Mouse (Mus musculus) spleen, adult 12 weeks (tissue): ENCODE data around the gene Tbc1d30.

Experiments
- DNase-seq: peaks from one replicate; pipeline ENCODE4 v3.0.0; 2022; ENCODE audit warnings: low spot score

Gene Tbc1d30

DNA sequence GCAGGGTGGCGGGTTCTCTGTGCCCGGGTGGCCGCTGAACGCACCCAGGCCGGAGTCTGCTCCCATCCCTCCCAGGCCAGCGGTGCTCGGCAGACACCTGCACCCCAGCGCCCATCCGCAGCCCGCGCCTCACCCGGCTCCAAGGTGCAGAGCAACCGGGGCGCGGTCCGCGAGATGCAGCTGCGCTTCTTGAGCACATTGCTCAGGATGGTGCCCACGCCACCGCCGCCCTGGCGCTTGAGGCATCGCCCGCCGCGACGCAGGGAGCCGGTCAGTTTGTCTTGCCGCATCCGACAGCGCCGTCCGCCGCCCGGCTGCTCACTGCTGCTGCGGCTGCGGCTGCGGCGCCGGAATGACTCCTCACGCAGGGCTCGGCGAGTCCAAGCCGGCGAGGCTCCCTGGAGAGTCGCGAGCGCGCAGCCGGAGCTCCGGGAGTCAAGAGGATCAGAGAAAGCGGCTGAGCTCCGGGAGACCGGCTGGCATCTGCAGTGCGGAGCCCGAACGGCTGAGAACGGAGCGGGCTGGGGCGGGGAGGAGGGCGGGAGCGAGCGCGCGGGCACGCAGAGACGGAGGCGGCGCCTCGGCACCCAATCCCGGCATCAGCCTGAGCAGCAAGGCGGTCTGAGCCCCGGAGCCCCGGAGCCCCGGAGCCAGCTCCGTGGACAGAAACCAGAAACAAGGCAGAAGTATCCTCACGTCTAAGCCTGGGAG, 40.4 kb downstream of the Tbc1d30 start:
- DNase-seq, result no peak

DNA sequence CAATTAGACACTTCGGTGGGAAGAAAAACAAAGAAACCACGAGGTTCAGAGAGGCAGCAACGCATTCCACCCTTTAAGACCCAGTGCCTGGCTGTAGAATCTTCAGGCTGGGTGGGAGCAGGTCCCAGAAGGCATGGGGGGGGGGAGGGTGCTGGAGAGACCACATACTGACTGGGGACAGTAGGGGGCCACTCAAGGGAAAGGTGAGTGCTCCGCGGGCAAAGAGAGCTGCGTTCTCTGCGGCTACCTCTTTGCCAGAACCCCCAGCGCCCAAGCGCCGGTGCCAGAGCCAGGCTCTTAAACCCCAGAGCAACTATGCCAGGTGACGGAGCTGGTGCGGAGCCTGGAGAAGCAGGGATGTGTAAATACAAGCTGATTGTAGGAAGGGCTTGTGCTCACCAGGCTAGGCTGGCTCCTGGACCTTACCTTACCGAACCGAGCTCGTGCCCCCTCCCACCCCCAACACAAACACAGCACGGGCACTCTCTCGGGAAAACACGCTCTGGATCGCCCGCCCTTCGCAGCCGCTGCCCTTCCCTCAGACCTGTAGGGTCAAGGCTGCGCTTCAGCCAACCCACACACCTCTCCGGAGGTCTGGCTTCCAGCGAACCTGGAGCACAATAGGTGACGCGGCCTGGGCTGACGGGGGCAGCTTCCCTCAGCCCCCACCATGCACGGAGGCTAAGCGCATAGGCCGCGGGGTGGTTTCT, 41.1 kb downstream of the Tbc1d30 start:
- no peak for DNase-seq

DNA sequence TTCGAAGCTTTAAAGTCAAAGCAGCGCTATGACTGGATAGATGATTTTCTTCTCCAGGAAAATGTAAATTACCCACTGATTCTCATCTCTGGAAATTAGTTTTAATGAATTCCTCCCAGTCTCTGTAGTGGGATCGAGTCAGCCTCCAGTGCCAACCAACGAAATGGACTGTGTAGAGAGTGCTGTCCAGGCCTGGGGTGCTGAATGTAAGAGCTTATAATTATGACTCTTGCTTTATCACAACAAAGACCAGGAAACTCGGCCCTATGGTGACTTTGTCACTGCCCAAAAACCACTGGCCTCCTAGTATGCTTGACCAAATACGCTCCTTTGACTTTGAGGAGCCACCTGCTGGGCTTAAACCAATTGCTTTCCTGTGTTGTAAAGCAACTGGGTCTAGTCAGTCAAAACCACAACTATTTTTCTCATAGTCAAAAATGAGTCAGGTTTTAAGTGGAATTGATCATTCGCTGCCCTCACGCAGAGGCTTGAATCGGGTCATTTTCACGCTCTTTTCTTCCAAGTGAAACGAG, 41.9 kb downstream of the Tbc1d30 start:
- no peak for DNase-seq

DNA sequence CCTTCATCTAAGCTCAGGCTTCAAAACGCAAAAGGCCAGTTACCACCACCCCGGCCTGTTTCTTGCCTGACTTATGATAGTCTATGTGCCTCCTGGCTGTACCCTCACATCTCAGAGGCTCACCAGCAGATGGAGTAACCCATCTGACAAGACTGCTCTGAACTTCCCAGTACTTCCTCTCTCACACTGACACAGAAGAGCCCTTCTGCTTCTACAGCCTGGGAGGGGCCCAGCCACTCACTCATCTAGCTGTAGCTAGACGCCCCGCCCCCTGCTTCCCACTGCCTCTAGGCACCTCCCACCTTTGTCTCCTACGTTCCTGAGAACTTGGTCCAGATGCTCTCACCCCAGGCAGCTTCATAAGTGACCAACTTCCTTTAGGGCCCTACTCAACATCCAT, 45.6 kb downstream of the Tbc1d30 start:
- DNase-seq, result no peak

DNA sequence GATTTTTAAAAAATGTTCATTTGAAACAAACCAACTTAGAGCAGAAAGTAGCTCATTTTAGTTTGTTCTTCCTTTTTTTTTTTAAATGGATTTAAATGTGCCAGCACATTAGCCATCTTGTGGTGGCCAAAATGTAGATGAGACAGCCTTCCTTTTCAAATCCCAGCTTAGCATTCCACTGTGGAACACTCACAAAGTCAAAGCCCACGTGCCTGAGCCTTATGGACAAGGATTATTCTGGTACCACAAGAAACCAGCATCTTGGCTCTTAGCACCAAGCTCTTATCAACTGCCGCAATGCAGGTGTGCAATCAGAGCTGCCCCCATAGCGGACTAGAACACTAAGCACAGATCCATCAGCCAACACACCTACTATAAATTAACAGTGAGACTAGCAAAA, 47.5 kb downstream of the Tbc1d30 start:
- no peak for DNase-seq

DNA sequence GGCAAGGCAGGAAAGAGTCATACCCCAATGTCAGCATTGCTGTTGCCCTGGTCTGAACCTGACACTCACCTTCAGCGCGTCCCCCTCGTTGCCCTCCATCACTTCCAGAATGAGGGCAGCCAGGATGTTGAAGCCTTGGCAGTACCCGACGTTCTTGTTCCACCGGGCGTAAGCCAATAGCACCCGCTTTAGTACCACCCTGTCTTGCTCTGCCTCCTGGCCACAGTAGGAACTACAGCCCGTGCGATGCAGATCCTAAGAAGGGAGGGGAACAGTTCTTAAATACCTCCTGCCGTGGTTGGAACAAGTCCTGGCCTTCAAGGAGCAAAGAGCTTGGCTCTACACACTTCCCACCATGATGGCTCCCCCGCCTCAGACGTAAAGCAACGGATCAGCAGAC, 49.2 kb downstream of the Tbc1d30 start:
- DNase-seq, result no peak

DNA sequence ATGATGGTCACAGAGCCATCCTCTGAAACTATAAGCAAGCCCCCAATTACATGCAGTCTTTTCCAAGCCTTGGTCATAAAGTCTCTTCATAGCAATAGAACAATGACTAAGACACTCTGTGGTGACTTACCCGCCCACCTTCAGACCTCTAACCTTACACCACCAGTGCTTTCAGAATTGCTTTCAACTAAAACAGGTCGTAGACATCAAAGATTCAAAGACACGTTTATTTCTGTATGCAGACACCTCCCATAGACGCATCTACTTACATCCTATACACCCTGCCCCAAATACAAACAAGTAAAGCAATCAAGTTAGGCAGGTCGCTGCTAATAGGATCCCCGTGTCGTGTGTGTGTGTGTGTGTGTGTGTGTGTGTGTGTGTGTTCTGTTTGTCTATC, 50.4 kb downstream of the Tbc1d30 start:
- no peak for DNase-seq

DNA sequence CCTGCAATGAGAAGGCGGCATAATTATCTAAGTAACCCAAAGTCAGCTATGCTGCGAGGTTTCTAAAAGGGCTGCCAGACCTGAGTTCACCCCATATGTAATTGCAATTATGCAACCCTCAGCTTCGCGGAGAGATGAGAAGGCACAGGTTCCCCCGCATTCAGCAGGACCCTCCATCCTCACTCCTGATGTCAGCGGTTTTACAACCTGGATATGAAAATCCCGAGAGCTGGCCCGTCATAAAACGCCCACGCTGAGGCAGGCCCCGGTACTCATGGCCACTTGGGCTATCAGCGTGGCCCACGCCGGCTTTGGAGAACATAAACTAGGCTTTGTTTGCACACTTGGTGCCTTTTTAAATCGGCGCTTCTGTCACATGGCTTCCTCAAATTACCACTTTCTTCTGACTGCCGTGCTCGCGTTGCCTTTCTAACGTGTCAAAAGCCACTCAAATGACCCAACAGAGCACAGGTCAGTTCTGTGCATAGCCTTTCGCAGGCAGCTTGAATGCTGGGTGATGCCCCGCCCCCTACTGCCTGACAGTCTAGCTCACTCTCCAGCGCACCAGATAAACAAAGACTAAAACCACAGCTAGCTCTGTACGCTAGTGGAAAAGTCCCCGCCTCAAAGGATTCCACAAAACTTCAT, 53.9 kb downstream of the Tbc1d30 start:
- DNase-seq, result no peak

DNA sequence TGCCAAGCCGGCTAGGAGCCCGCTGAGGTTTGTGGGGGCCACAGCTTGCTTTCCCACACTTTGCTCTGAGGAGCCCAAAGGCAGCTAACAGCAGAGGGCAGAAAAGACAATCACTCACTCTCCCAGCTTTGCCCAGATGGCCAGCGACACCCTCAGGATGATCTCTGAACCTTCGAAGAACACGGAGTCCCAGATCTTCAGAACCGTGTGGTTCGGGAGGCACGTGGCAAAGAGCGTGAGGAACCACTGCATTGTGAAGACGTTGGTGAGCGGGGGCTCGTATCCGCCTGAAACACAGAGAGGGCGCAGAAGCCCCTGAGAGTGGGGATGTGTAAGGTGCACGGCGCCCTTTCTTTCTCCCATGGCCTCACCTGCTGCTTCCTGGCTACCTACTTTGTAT, 56.6 kb downstream of the Tbc1d30 start:
- DNase-seq, result no peak

DNA sequence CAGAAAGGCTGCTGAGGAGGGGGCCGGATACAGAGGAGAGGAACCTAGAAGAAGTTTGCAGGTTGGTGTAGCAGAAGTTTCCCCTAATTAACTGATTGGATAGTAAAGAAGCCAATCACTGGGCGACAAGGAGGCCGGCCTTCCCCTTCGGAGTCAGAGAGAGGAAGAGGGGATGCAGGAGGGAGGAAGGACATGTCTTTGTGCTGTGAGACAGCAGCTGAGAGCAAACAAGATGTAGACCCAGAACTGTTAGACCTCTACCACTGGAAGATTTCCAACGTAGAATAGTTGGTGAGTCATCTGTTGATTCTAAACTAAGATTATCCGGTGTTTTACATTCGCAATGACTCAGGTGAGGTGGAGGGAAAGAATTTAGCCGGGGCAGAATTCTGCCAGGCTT, 57.2 kb downstream of the Tbc1d30 start:
- DNase-seq, result no peak

DNA sequence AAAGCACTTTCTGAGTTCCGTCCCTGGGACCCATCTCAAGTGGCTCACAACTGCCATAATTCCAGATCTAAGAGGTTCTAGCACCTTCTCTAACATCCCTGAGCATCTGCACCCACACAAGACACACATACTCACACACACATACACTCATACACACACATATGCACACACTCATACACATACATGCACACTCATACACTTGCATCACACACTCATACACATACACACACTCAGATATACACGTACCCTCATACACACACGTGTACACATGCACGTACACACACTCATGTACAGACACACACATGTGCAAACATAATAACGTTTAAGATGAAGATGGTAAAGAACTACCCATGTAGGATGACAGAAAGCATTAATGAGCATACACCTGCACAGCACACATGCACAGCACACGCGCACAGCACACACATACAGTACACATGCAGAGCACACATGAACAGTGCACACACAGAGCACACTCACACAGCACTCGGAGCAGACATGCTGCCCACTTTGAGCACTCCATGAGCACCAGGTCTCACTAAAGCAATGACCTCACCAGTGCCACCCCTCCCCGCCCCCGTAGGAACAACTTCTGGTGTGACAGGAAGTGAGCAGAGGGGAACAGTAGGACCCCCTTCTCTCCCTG, 59.7 kb downstream of the Tbc1d30 start:
- DNase-seq, result no peak

DNA sequence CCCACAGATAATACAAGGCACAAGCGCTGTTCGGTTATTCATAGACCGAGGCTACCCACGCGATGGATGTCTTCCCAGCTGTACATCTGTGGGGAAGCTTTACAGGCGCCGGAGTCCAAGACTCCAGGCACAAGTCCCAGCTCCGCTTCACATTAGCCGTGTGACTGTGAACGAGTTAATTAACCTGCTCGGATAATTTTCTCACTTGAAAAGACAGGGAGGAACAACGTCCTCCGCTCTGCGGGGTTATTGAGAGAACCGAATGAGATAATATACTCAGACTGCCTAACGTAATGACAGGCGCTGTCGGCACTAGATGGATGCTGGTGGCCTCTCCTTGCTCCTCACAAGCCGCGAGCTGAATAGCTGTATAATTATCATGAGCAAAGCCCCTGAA, 60.4 kb downstream of the Tbc1d30 start:
- DNase-seq, result no peak

DNA sequence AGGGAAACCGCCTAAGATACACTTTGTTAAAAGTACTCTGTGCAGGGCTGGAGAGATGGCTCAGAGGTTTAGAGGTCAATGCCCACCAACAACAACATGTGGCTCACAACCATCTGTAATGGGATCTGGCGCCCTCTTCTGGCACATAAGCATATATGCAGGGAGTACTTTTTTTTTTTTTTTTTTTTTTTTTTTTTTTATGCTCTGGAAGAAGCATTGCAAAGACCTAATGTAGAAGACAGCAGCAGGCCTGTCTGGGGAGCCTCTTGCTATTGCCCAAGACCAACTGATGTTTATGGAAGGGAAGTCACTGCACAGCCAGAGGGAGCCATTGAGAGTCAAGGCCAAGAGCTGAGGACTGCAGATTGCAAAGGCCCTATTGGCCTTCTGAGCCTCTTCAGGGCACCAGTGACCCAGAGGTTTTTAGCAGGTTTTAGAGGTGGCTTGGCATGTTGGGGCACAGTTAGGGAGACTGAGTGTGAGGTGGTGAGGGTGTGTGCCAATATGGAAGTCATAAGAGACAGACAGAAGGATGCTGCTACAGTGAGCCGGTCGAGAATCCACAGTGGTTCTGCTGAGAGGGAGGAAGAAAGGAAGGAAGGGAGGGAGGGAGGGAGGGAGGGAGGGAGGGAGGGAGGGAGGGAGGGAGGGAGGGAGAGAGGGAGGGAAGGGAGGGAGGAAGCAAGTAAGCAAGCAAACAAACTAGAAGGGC, 61.0 kb downstream of the Tbc1d30 start:
- no peak for DNase-seq

DNA sequence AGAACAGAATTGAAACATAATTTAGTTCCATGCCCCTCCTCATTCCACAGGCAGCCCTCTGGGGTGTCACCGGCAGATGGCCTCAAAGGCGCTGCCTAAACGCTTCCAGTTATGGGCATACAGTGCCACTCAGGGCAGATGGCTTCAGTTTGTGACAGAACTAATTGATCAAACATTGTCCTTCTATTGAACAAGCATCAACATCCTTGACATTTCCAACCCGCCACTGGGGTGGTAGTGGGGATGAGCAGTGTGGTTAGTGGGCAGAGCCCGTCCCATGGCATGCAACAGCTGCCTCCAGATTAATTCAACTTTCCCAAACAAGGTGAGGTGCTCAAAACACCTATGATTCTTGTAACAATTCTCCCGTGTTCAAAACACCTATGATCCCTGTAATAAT, 68.2 kb downstream of the Tbc1d30 start:
- DNase-seq, result no peak

DNA sequence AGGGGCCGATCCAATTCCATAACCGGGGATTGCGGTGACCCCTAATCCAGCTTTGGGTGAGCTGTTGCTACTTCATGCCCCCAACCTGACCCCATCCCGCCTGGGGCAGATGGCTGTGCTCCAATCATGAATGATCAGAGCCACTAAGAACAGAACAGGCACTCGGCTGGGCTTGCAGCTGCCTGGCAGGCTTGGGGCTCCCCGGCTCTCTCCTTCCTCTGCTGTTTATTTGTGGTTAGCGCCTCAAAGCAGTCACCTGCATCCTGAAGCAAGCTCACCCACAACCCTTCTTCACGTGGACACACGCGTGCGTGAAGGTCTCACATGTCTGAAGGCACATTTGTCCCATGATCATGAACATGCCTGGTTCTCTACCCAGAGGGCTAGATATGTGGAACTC, 68.6 kb downstream of the Tbc1d30 start:
- no peak for DNase-seq

DNA sequence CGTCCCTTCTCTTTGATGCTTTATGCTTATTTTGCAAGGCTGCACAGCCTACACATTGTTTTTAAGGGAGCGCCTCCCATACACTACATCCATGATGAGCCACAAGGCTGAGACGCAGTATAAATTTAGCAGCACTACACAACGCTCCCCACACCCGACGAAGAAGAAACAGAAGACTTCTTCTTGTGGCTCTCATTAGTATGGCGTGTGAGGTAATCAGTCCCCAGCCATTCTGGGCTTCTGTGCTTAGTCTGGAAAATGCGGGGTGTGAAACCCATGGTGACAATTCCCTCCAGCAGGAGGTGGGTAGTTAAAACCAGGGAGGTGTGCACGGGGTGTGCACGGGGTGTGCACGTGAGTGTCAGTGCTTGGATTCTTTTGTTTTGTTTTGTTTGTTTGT, 70.1 kb downstream of the Tbc1d30 start:
- DNase-seq, result no peak

DNA sequence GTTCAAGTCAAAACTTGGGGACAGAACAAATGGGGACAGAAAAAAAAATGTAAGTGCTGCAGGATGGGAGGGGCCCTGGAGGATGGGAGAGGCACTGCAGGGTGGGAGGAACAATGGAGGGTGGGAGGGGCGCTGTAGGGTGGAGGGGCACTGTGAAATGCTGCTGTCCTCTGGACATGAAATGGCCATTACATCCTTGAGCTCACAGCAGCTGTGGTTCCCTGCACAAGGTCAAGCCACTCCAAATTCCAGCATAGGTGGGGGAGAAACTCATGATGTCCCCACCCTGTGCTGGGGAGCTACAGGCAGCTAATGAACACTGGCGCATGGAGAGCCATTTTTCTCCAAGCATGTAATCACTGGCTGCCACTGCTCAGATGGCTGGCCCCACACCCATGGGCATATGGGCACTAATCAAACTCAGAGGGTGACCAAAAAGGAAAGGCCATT, 74.0 kb downstream of the Tbc1d30 start:
- DNase-seq, result no peak

DNA sequence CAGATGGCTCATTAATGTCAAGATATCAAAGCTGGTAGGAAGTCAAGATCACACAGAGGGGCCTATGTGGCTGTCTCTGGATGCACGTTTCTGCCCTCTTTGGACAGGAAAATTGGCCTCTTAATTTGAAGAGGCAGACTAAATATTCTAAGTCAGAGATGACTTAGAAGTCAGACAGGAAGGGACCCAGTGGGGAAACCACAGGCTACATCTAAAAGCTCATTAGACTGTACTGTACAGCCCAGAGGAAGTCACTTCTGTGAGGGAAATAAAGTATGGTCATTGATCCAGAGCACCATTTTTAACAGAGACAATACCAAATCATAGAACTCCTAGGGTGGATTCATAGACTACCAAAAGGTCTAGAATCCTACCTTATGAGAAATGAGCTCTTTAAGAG, 76.1 kb downstream of the Tbc1d30 start:
- no peak for DNase-seq

DNA sequence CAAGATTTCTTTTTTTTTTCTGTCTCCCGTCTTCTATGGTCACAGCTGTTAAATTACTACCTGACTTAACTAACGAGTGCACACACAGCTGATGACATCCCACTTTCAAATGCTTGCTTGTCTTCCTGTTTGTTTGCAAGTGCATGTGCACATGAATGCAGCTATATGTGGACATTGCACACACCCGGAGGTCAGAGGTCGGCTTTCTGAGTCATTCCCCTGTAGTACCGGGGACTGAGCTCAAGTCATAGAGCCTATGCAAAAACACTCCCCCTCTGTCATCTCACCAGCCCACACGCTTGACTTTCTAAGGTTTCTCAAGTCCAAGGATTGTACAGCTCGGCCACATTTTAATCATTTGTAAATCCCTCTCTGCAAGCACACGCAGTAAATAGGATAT, 80.1 kb downstream of the Tbc1d30 start:
- no peak for DNase-seq

DNA sequence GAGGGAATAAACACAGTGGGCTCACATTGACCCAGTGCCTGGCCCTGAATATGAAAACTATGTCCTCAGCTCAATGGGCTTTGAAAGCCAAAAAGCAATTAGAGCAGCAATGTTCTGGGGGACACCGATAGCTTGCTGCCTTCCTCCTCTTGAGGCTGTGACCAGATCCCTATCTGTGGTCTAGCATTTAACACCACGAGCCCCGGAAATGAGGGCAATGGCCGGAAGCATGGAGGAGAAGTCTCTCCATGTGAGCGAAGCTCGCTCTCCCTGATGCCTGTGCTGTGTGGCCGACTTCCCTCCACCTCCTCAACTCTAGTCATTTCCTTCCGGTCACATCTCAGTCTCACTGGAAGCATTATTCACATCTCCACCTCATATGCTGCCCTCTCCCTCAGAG, 82.3 kb downstream of the Tbc1d30 start:
- DNase-seq, result no peak

DNA sequence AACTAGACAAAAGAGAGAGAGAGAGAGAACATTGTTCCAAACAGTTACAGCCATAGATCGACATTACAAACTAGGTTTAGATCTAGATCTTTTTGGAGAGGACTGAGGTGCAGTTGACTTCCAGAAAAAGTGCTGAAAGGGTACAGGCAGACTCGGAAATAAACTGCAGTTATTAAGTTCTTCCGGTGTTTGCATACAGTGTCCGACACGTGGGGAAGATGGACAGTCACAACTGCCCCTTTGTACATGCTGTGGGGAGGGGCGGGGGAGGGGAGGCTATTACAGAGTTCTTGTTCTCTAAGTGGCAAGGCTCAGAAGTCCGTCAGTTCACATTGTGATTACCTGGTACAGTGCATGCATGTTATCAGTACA, 86.9 kb downstream of the Tbc1d30 start:
- DNase-seq, result no peak
